Mouse (Mus musculus) MEL-GATA-1-ER (cell line): ENCODE results near the gene Dgat2.

Experiments
- DNase-seq: peaks from one replicate; pipeline ENCODE4 v3.0.0-alpha.2; 2012; ENCODE audit warnings: low read depth; ENCODE audit errors: extremely low read depth

Dgat2 gene

DNA sequence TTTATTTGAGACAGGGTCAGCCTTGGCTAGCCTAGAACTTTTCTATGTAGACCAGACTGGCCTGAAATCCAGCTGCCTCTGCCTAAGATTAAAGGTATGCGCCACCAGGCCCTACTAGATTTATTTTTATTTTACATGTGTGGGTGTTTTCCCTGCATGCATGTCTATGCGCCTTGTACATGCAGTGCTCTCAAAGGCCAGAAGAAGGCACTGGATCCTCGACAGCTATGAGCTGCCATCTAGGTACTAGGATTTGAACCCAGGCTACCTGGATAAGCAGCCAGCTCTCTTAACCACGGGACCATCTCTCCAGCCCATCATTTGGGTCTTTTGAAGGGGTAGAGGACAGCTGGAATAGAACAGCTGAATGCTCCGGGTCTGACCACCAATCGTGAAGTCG lies 20.1 kb downstream of the Dgat2 start:
- DNase-seq = no peak

DNA sequence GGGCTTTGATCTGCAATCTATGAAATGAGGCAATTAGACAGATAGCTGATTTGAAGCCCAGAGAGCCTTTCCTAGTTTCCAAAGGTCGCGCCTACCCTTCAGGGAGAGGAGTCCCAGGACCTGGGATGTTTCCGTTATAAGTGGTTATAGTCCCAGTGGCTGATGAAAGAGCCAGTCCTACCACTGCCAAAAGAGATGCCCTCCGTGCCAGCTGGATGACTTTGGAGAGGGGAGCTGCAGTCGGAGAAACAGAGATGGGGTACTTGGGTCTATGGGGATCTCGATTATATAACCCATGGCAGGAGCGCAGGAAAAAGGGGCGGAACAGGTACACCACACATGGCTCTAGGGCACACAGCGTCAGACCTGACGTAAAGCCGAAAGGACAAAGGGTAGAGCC lies 20.6 kb downstream of the Dgat2 start:
- no peak for DNase-seq

DNA sequence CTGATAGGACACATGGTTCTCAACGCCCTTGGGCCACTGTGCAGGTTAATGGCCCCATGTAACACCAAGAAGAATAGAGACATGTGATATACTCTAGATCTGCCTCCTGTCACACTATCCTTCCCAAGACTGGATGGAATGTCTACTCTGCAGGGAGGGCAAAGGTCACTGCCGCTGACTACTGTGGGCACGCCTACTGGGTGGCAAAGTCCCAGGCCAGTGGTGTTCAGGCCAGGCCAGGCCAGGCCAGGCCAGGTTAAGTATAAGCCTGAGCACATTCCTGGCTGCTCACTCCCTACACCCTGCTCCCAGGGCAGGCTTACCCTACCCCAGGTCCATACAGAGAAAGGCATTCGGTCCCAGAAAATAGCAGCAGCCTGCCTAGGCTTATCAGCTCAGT lies 21.0 kb downstream of the Dgat2 start:
- no peak for DNase-seq

DNA sequence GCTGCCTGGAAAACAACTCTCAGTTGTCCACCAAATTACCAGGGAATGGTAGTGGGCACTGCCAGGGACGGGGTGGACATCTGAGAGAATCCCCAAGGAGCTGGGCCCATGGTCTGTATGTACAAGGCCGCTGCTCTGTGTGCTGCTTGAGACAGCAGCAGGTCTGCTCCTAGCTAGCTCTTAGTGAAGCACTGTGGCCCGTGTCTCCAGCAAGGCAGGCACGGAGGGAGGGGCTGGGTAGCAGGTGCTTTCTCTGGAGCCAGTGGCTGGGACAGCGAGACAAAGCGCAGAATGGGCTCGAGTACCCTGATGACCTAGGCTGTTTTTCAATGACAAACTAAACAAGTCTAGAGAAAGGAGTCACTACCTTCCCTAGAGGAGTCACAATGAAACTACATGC lies 21.5 kb downstream of the Dgat2 start:
- DNase-seq = no peak

DNA sequence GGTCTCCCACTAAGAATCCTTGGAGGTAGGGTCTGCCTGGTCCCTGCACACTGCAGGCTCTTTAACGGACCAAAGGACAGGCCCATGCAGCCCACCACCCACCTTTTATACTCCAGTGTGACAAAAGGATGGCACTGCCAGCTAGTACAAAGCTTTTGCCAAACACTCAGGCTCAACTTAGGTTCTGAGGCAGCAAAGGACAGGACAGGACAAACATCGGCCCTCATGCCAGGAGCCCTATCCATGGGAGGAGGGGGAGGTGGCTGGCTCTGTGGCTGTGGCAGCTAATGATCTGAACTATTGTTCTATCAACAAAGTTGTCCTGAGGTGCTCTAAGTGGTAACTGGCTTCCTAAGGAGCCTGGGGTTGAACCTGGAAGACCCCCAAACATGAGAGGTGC lies 23.1 kb downstream of the Dgat2 start:
- no peak for DNase-seq

DNA sequence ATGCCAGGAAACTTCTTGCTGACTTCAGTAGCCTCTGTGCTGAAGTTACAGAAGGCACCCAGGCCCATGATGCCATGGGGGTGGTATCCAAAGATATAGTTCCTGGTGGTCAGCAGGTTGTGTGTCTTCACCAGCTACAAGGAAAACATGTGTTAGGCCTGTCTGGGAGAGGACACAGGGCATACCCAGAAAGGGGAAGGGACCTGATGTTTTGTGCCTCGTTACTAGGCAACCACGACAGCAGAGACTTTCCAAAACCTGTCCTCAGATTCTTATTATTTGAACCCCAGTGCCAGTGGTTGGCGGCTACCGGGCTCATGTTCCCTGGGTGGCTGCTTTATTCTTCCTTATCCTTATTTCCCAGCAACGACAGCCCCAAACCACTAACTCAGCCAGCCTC lies 23.6 kb downstream of the Dgat2 start:
- DNase-seq = no peak

DNA sequence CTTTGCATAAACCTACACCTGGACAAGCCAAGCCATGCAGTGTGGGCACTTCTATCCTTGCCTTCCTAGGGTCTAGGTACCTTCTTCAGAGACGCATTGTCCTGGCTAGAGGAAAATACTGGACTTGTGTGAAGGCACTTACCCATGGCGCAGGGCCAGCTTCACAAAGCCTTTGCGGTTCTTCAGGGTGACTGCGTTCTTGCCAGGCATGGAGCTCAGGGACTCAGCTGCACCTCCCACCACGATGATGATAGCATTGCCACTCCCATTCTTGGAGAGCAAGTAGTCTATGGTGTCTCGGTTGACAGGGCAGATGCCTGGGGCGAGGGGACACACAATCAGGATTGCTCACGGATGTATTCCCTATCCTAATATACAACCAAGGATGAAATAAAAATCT lies 24.5 kb downstream of the Dgat2 start:
- no peak for DNase-seq

DNA sequence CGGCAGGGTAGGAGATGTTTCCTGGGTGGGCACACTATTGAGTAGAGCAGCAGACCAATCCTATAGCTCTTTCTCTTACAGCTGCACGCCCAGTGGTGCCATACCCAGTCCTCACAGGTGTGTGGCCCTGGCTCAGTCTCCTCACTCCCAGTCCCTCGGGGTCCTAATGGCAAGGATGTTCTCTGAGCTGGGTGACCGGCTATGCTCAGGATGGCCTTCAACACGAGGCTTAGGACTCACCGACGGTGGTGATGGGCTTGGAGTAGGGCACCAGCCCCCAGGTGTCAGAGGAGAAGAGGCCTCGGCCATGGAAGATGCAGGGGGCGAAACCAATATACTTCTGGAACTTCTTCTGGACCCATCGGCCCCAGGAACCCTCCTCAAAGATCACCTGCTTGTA lies 25.8 kb downstream of the Dgat2 start:
- DNase-seq = no peak

DNA sequence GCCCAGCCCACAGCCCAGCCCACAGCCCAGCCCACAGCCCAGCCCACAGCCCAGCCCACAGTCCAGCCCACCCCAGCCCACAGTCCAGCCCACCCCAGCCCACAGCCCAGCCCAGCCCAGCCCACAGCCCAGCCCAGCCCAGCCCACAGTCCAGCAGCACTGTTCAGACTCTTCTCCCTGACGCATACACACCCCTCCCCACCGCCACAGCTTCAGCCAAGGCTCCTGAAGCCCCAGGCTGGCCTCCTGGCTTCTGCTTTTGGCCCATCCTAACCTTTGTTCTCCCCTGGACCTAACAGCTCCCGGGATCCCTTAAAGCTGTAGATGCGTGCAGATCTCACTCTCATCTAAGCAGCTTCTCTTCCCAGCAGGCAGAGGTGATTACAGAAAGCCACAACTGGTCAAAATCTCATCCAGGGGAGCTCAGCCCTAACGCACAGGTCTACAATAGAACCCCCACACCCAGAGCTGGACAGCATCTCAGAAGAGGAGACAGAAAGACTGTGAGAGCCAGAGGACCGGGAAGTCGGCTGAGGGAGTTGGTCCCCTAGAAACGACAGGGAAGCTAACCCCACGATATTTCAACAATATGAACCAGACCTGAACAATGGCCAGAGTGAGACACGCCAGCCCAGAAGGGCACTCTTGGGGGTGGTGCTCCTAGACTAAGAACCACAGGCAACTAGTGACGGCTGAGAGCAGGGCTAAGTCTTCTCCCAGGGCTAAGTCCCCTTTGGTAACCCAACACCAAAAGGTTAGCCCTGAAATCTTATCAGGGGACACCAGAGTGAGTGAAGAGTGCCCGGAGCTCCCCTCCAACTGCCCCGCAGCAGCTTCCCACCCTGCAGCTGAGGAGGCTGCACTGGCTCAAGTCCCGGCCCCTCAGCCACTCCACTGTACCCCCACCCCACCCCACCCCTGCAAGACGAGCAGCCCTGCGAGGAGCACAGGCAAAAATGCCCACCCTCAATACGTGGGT lies 26.9 kb downstream of the Dgat2 start:
- DNase-seq = no peak

DNA sequence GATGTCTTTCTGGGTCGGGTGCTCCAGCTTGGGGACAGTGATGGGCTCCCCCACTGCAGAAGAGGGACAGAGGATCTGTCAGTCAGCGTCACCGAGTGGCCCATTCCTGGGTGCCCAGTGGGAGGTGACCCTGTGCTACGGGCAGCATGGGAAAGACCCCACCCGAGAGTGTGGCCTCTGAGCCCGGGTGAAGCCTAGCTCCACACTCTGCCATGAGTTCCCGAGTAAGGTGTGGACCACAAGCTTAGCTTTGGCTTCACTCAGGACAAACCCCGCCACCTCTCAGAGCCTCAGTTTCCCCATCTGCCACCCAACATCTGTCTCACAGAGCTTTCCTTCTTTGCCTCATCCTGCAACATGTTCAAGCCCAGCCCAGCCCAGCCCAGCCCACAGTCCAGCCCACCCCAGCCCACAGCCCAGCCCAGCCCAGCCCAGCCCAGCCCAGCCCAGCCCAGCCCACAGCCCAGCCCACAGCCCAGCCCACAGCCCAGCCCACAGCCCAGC lies 27.8 kb downstream of the Dgat2 start:
- no peak for DNase-seq

DNA sequence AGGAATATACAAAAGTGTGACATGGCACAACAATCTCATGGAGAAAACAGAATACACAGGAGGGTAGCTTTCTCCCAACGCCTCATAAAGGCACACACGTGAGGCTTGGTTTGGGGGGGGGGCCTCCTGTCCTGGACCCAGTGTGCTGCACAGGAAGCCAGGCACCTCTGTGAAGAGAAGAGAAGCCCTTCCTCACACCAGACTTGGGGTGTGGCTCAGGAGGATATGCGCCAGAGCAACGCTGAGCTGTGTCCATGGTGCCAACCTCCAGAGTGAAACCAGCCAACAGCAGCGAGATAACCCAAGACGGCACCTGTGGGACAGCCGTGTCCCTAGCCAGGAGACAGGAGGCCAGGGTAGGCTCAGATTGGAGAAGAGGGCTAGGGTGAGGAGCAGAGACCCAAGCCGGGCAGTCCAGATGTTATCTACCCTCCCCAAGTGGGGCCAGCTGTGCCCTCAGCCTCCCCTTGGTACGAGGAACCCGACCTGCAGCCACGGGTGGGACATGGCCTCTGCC lies 28.8 kb downstream of the Dgat2 start:
- no peak for DNase-seq

DNA sequence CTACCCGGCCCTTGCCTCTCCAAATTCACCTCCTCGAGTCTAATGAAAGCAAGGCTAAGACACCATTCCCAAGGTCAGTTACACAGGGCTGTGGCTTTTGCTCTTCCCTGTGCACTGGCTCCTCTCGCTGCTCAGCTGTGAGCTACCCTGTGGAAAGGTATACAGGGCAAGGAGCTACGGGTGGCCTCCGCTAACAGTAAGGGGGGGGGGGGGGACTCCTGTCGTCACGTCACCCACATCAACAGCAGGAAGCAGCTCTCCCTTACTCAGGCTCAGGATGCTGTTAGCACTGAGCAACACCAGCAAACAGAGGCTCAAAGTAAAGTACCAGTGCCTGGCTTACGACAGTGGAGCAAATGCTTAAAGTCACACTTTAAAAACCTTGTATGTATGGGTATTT lies 29.8 kb downstream of the Dgat2 start:
- DNase-seq = no peak

DNA sequence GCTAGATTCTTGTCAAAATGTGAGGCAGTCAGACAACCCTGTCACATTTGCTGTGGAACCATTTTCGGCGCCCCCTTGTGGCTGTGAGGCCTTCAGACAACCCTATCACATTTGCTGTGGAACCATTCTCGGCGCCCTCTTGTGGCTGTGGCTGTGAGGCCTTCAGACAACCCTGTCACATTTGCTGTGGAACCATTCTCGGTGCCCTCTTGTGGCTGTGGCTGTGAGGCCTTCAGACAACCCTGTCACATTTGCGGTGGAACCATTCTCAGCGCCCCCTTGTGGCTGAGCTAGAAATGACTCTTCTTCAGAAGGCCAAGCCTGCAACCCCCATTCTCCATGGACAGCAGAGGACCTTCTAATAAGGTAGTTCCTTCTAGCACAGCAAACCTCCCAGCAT lies 31.2 kb downstream of the Dgat2 start:
- peak; percentile 78 for DNase-seq

DNA sequence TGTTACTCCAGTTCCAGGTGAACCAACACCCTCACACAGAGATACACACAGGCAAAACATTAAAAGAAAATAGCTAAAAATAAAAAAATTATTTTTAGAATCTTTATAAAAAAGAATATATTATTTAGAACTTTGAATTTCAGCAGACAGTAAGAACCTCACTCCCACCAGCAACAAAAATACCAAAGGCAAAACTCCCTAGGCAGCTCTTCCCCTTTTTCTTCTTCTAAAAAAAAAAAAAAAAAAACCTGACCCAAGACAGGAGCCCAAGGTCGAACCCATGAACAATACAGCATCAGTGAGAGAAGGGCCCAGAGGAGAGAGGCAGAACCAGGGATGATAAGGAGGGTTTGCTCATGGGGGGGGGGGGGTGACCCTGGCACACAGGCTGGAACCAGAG lies 33.5 kb downstream of the Dgat2 start:
- DNase-seq = no peak

DNA sequence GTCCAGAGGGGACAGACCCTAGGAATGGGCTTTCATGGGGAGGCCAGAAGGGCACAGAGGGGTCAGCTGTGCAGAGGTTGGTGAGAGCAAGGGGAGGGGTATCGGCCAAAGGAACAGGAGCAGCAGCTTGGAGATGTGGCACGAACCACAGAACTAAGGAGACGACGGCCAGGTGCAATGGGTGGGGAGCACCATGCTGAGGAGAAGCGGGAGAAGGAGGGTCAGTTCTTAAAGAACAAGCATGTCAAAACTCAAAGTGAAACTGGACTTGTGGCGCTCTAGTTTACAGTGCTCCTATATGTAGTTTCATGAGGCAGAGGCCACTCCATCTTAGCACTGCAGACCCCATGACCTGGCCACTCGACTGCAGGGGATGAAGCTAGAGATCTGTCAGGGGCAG lies 35.0 kb downstream of the Dgat2 start:
- no peak for DNase-seq

DNA sequence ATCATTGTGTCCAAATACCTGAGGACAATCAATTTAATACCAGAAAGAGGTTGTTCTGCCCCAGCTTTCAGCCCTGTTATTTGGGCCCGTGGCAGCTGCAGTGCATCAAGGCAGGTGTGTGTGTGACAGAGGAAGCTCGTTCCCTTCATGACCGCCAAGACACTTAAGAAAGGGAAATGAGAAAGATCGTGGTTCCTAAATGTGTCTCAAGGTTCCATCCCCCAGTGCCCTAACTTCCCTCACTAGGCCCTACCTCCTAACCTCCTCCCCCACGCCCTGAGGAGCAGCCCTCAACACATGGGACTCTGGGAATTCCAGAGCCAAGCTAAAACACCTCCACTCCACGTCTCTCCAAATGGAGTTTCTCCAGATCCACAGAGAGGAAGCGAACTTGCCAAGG lies 35.6 kb downstream of the Dgat2 start:
- DNase-seq = no peak

DNA sequence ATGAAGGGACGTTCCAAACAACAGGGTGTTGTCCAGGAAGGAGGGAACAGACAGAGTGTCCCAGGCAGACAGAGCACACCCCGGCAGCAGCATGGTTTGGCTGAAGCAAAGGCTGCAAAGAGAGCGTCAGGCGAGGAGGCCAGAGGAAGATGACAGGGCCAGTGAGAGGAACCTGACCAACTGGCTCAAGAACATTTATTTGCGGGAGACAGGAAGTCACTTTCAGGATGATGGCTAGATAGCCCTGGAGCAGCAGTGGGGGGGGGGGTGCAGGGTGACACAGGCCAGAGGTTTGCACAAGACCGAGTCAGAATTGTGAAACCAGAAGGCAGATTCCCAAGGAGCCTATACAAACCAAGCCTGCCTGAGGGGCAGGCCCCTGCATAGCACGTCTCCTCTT lies 36.5 kb downstream of the Dgat2 start:
- DNase-seq = no peak

DNA sequence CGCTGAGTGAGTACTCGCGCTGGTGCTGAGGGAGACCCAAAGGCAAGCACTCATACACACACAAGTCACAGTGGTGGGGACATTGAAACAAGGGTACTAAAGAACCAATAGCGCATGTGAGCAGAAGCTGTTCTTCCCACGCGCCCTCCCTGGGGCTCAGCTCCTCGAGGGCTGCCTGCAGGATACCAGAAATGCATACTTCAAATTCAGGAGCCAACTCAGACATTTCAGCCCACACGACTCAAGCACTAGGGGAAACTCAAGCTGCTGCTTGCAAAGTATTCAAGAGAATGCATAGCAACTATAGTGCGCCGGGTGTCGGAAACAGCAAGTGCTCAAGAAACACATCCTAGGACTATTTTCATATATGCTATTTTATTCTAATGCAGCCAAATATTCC lies 37.9 kb downstream of the Dgat2 start:
- no peak for DNase-seq

DNA sequence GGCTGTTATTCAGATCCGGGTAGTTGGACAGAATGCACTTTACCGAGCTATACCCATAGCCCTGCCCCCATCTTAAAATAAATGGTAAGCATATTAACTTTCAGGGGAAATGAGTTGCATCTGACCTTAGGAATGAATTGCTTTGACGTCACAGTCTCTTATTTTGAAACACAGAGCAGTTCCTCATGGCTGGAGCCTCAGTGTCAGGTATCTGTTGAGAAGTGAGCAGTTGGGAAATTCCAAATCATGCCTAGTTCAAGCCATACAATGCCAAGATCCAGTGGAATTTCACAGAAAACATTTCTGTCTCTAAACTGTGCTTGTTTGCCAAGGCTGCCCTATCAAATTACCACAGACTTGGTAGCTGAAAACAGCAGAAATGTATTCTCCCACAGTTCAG lies 39.3 kb downstream of the Dgat2 start:
- no peak for DNase-seq

DNA sequence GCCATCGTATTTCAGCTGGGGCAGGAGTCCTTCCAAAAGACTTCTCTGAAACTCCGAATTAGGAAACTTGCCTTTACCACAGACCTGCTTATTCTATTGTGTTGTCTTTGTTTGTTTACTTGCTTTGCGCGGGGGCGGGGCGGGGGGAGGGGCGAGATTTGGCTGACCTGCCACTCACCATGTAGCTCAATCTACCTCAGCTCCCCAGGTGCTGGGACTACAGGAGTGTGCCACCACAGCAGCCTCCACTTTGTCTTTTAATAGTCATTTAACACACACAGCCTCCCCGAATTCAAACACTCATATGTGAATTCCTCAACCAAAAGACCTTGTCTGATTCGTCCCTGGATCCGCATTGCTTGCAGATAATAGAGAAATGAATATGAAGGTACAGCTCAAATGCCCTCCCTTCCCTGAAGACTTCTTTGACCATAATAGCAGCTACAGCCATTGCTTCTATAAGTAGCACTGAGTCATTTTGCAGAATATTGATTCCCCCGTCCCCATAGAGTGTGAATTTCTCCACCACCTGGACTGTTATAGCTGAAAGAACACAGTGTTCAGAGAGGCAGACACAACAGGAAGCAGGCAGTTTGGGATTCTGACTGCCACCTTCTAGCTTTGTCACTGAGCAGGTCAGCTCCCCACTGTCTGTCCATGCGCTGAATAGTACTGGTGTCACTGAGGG lies 40.5 kb downstream of the Dgat2 start:
- DNase-seq = no peak

DNA sequence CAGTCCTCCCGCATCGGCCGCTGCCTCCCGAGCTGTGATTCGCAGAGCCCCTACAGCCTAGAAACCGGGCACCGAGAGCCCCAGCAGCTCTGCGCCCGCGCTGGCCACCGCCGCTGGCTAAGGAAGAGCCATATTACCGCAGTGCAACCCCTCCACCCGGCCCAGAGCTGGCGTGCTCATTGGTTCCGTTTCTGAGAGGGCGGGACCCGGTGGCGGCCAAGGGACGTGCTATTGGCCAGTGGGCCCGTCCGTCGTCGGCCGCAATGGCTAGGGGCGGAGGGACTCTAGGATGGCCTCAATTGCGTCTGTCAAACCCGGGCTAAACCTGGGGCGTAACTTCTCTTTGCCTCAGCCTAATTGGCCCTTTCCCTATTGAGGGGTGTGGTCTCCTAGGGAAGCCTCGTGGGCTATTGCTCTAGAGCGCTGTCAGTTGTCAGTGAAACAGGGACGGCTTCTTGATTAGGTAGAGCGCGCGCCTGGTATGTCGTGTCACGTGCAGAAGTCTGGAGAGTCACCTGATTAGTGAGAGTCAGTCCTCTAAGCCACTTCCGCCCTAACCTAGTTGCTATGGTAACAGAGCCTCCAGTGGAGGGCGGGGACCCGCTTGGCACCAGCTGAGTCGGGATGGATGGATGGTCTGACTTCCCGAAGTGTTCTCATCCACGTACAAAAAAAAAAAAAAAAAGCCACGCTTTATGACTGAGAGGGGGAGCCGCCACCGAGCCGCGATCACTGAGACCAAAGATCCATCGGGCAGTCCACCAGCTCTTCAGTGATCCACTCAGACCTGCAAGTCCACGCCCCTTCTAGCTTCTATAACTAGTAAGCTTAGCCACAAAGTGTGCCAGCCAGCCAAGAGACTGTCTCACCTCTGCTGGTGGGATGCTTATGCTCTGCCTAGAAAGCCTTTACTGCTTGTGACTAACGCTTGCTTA lies 41.3 kb downstream of the Dgat2 start, which contains the start of gene Uvrag:
TSS of gene Uvrag (minus strand) at position 158 of the 935 bp plus-strand sequence.
- peak; percentile 99 for DNase-seq
